In the genomic region with DNA sequence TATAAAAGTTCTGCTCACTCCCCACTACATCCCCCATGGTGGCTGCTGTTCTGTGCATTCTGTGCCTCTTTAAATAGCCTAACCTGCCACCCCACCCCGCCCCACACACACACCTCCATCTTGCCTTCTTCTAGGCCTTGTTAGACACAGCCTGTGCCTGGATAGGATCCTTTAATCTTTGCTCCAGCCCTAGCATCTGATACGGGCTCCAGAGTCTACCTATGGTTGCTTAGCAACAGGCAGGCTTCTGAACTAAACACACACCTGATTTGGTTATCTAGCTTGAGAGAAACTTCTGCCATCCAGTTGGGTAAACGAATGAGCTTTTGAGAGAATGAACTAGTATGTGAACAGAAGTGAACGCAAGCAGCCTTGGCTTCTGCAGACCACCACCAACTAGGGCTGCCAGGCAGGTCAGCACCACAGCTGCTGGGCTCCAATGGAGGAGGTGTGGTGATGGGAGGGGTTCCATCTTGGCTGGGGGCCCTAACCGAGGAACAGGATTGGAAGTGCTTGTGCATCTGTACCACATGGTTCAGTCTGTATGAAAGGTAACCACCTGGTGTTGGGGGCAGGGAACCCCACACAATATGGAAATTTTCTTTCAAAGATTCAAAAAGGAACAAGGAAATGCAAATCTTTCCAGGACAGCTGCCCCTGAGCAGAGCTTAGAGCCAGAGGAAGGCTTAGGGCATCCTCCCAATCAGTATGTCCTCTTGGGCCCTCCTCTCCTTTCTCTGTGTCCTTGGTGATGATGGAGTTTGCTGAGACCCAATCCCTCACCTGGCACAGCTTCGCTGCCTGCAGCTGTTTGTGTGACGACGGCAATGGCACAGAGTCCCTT, we compare ENCODE assay signal across 12 mouse cellular contexts.
DNase-seq lines count a peak whose midpoint lies in the region; ATAC-seq lines count a peak whose summit lies in the region.
"Had no signal": no experiment of that assay in that cellular context is flagged by ENCODE, and none has a peak within 500 bp of the region (broad histone marks: within the 10 kb centered on the region; RNA-seq: fewer than 3 reads in every experiment).

No protein-coding gene starts in this region.

- H3K27ac ChIP-seq in hindbrain, embryonic 16.5 days (ENCODE audit: low read depth, low read length) = no peak overlapping the region
- no peak overlapping the region for H3K27ac ChIP-seq in hindbrain, embryonic 10.5 days
- no peak overlapping the region for H3K27ac ChIP-seq in forebrain, embryonic 16.5 days (ENCODE audit: low read length)
- H3K27ac ChIP-seq in stomach, embryonic 14.5 days (ENCODE audit: low read length) = peak overlapping the region; percentile 55
- H3K27ac ChIP-seq: liver, embryonic 12.5 days had no signal

- no peak overlapping the region for H3K9ac ChIP-seq in hindbrain, embryonic 16.5 days (ENCODE audit: low read depth, low read length)
- no peak overlapping the region for H3K9ac ChIP-seq in forebrain, embryonic 16.5 days (replicated peaks; ENCODE audit: low read depth, low read length)
- no peak overlapping the region for H3K9ac ChIP-seq in stomach, embryonic 14.5 days (replicated peaks; ENCODE audit: low read depth, low read length)
- H3K9ac ChIP-seq: liver, embryonic 12.5 days had no signal

- no peaks in the 10 kb centered on the region for H3K36me3 ChIP-seq in hindbrain, embryonic 16.5 days (ENCODE audit: control insufficient read depth, insufficient read depth, low read length)
- H3K36me3 ChIP-seq in hindbrain, embryonic 10.5 days = no peaks in the 10 kb centered on the region
- no peaks in the 10 kb centered on the region for H3K36me3 ChIP-seq in forebrain, embryonic 16.5 days (ENCODE audit: control insufficient read depth, insufficient read depth)
- H3K36me3 ChIP-seq in stomach, embryonic 14.5 days (ENCODE audit: control insufficient read depth, insufficient read depth, low read length) = no peaks in the 10 kb centered on the region
- H3K36me3 ChIP-seq: liver, embryonic 12.5 days had no signal

- no peak overlapping the region for H3K4me3 ChIP-seq in hindbrain, embryonic 16.5 days (ENCODE audit: low read length)
- H3K4me3 ChIP-seq in hindbrain, embryonic 10.5 days = no peak overlapping the region
- H3K4me3 ChIP-seq in forebrain, embryonic 16.5 days (replicated peaks; ENCODE audit: low read length) = no peak overlapping the region
- no peak overlapping the region for H3K4me3 ChIP-seq in stomach, embryonic 14.5 days (ENCODE audit: low read depth, low read length)
- H3K4me3 ChIP-seq: erythroblast, embryonic 14.5 days; heart, adult 2 months; liver, embryonic 12.5 days had no signal

- ATAC-seq in hindbrain, embryonic 16.5 days = peak; percentile 90
- ATAC-seq in forebrain, embryonic 16.5 days = peak; percentile 67
- ATAC-seq in stomach, embryonic 14.5 days (ENCODE audit: insufficient number of reproducible peaks, insufficient read depth, low FRiP score, low read depth) = peak; percentile 88
- ATAC-seq: liver, embryonic 12.5 days had no signal

- 74% methylated on average over 8 of the region's 8 CpGs for WGBS in hindbrain, embryonic 16.5 days
- WGBS in hindbrain, embryonic 10.5 days = 79% methylated on average over 8 of the region's 8 CpGs
- WGBS in forebrain, embryonic 16.5 days = 66% methylated on average over 8 of the region's 8 CpGs
- WGBS in stomach, embryonic 14.5 days = 69% methylated on average over 8 of the region's 8 CpGs

- no peaks in the 10 kb centered on the region for H3K27me3 ChIP-seq in hindbrain, embryonic 16.5 days (replicated peaks; ENCODE audit: control insufficient read depth, insufficient read depth, low read length)
- H3K27me3 ChIP-seq in hindbrain, embryonic 10.5 days (ENCODE audit: insufficient read depth, poor library complexity, severe bottlenecking) = no peaks in the 10 kb centered on the region
- H3K27me3 ChIP-seq in forebrain, embryonic 16.5 days (replicated peaks; ENCODE audit: control insufficient read depth, insufficient read depth, low read length) = no peaks in the 10 kb centered on the region
- H3K27me3 ChIP-seq in stomach, embryonic 14.5 days (ENCODE audit: control insufficient read depth, insufficient read depth, low read length) = no peaks in the 10 kb centered on the region
- H3K27me3 ChIP-seq: liver, embryonic 12.5 days had no signal

- DNase-seq in hindbrain, embryonic 10.5 days (ENCODE audit: low spot score) = no peak
- peak; percentile 7 to 16 for DNase-seq in B cell, adult 2 months
- DNase-seq in urinary bladder, postnatal 25 days (ENCODE audit: low spot score) = no peak
- no peak for DNase-seq in urinary bladder, adult 2 months (ENCODE audit: low spot score)
- DNase-seq in layer of hippocampus, adult 11-12 months (ENCODE audit: low spot score) = no peak
- DNase-seq: heart, adult 2 months; kidney, adult 9 months had no signal

- no peaks in the 10 kb centered on the region for H3K9me3 ChIP-seq in hindbrain, embryonic 16.5 days (ENCODE audit: control insufficient read depth, low read length)
- no peaks in the 10 kb centered on the region for H3K9me3 ChIP-seq in hindbrain, embryonic 10.5 days
- H3K9me3 ChIP-seq in forebrain, embryonic 16.5 days (ENCODE audit: control insufficient read depth, low read length) = no peaks in the 10 kb centered on the region
- H3K9me3 ChIP-seq in stomach, embryonic 14.5 days (ENCODE audit: control insufficient read depth, low read depth, low read length) = no peaks in the 10 kb centered on the region
- H3K9me3 ChIP-seq: liver, embryonic 12.5 days had no signal

- no peak overlapping the region for H3K4me2 ChIP-seq in hindbrain, embryonic 16.5 days (ENCODE audit: low read length)
- no peak overlapping the region for H3K4me2 ChIP-seq in forebrain, embryonic 16.5 days (ENCODE audit: low read length)
- no peak overlapping the region for H3K4me2 ChIP-seq in stomach, embryonic 14.5 days (replicated peaks; ENCODE audit: low read depth, low read length)
- H3K4me2 ChIP-seq: liver, embryonic 12.5 days had no signal

- H3K4me1 ChIP-seq in hindbrain, embryonic 16.5 days (ENCODE audit: control insufficient read depth, insufficient read depth, low read depth, low read length) = peaks cover 4% of the 10 kb centered on the region
- H3K4me1 ChIP-seq in hindbrain, embryonic 10.5 days (replicated peaks) = 0 out of 2 replicates have a peak, but pooled peaks cover 4% of the 10 kb centered on the region
- H3K4me1 ChIP-seq in forebrain, embryonic 16.5 days (replicated peaks; ENCODE audit: control insufficient read depth, insufficient read depth, low read length) = 0 out of 2 replicates have a peak, but pooled peaks cover 3% of the 10 kb centered on the region
- H3K4me1 ChIP-seq in stomach, embryonic 14.5 days (ENCODE audit: control insufficient read depth, insufficient read depth, low read length) = no peaks in the 10 kb centered on the region
- H3K4me1 ChIP-seq: liver, embryonic 12.5 days had no signal

Comparison
In these comparisons a context has a peak if more than half of its experiments do, and no peak if none do; other contexts are left out.
1. DNase-seq: peak in B cell, adult 2 months (2 of 2); none in hindbrain, embryonic 10.5 days (single experiment), urinary bladder, postnatal 25 days (single experiment), urinary bladder, adult 2 months (single experiment) and layer of hippocampus, adult 11-12 months (single experiment).
2. Peak in every context shown above with its lines, with median percentiles within 50 percentile points of each other: ATAC-seq.